Mouse (Mus musculus) cerebellum, postnatal 4 days (tissue): ENCODE measurements around the gene Coil.

Source experiments
- DNase-seq, 2 experiments: peaks; one replicate each; pipeline ENCODE4 v3.0.0; 2022; ENCODE audit warnings: low spot score in 2 of 2, mixed read lengths in 1 of 2

Gene Coil

GRCm38 (mm10) chr11:89005473-89005872 lies 35.4 kb downstream of the Coil start:
- DNase-seq, result no peak

DNA sequence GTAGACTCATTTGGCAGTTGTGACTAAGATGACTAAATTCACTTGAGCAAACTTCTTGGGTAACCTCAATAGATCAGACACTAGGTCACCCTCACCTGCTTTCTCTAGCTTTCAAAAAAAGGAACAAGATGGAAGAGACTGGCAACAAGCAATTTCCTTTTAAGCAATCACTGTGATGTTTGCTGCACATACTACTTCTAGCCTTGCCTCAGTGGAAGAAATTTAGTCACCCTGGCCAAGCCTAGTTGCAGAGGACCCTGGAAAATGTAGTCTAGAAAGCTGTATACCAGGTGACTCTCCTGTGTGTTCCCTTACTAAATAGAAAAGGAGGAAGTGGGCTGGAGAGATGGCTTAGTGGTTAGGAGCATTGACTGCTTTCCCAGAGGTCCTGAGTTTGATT lies 36.4 kb downstream of the Coil start:
- no peak for DNase-seq

DNA sequence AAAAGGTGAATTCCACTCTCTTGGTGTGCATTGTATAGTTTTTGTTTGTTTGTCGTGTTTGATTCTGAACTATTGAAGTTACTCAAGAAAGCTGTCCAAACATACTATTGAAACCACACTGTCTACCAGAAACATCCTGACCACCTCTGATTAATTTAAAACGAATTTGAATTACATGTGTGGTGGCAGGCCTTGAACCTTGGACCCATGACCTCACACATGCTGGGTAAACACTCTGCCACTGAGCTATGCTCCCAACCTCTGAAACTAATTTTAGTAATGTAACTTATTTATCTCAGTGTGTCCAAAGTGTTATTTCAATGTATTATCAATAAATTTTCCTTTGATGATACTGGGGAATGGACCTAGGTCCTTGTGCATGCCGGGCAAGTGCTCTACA lies 37.5 kb downstream of the Coil start:
- DNase-seq, result no peak

DNA sequence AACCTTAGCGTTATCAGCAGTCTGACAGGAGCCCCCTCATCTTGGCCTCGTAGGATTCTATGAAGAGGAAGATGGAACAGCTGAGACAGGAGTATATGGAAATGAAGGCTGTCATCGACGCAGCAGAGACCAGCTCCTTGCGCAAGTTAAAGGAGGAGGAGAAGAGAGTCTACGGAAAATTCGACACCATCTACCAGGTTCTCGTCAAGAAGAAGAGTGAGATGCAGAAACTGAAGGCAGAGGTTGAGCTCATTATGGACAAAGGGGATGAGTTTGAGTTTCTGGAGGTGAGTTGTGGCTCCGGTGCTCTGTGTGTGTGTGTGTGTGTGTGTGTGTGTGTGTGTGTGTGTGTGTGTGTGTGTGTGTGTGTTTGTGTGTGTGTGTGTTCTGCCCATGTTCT lies 39.0 kb downstream of the Coil start:
- no peak for DNase-seq

DNA sequence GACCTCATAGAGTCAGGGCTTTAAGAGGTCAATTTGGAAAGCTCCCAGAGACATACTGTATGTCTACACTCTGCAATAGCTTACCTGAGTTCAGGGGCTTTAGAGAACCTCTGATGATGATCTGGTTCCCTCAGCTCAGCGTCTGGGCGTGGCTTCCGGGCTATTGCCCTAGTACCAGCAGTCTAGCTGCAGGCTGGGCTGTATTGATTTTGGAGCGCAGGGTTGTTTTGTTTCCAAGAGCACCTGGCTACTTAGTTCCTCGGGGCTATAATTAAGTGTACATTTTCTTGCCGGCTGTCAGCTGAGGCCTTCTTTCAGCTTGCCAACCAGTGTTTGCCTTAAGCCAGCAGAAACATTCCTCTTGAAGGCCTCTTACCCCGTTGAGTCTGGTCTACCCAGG lies 39.4 kb downstream of the Coil start:
- no peak for DNase-seq

DNA sequence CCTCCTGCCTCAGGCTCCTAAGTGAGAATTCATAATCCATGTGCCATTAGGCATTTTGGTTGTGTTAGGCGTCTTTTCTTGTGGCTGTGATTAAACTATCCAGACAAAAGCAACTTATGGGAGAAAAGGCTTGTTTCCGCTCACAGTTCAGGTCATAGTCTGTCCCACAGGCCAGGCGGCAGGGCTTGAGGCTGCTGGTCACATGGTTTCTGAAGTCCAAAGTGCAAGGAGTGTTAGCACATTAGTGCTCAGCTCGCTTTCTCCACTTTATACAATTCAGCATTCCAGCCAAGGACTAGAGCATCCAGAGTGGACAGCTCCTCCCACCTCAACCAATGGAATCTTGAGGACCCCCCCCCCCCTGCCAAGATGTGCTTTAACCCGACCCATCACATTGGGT lies 42.2 kb downstream of the Coil start:
- DNase-seq, result no peak

DNA sequence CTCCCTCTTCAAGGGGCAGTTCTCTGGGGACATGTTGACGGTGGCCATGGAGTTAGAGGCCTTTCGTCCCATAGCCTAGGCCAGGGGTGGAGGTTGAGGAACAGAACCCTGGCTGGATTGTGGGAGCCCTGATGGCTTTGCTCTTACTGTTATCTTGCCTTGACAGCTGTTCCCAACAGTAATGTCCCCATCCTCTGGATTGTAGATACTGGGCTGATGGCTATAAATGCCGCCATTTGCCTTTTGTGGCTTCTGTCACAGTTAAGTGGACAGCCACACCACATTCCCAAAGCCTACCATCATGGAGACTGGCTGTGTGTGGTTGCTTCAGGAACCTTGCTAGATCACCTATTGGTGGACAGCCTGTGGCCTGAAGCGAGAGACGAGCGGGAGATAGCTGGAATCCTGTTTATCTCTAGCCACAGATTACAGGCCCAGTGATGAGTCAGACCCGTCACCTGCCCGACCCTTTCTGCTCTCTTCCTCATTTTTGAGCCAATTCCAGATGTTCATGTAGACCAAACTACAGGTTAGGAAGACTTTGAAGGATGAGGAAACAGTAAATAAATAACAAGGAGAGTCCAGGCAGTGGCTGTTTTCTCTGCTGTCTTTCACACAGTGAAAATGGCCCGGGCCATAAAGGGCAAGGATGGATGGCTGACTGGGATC lies 47.6 kb downstream of the Coil start:
- DNase-seq, result no peak

- DNase-seq, result no peak
Observed at GRCm38 (mm10) chr11:89020681-89021305, 50.7 kb downstream of the Coil start.

DNA sequence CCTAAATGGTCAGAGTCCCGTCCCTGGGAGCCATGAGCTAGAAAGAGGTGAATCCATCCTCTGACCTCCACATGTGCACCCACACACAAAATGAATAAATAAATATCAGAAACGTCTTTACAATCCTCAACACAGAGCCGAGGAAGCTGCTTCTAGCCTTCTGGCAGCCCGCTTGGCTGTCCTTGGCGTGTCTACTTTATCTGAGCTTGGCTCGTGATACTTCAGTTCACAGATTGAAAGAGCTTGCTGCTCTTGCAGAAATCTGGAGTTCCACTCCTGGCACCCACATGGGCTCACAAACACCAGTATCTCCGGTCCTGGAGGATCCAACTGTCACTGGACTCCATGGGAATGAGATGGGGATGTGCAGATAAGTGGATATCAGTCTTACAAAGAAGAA lies 51.6 kb downstream of the Coil start:
- no peak for DNase-seq

DNA sequence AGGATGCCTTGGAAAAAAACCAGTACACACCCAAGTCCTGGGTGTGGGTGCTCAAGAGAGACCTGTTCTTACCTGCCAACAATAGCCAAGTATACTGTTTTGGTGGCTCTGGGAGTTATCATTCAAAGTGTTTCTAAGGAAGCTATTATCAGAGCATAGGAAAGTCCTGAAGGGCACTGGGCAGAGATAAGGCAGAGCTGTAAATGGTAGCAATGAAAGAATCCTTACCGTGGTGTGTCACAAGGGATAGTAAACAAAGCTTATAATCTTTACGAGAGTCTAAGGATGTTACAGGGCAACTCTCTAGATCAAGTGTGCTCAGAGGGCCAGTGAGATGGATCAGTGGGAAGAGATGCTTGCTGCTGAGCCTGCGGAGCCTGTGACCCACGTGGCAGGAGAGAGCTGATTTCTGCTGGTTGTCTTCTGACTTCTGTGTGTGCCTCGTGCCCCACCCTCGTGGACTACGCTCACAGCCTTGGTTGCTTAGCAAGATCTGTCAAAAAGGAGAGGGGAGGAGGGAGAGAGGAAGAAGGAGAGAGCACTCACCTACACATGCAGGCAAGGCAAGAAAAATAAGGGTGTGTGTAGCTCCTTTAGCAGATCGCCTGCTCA lies 52.2 kb downstream of the Coil start:
- DNase-seq, result no peak

DNA sequence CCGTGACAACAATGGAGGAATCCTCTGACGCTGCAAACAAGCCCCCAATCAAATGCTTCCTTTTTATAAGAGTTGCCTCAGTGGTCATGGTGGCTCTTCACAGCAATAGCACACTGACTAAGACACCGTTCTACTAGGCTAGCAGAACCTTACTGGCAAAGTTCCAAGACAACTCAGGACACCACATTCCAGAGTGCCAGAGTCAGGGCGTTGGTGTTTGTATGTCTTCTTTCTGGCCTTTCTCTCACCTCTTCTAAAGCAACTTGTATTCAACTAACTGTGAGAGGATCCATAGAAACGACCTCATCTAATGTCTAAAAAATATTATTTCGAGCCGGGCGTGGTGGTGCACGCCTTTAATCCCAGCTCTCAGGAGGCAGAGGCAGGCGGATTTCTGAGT lies 53.4 kb downstream of the Coil start:
- no peak for DNase-seq

DNA sequence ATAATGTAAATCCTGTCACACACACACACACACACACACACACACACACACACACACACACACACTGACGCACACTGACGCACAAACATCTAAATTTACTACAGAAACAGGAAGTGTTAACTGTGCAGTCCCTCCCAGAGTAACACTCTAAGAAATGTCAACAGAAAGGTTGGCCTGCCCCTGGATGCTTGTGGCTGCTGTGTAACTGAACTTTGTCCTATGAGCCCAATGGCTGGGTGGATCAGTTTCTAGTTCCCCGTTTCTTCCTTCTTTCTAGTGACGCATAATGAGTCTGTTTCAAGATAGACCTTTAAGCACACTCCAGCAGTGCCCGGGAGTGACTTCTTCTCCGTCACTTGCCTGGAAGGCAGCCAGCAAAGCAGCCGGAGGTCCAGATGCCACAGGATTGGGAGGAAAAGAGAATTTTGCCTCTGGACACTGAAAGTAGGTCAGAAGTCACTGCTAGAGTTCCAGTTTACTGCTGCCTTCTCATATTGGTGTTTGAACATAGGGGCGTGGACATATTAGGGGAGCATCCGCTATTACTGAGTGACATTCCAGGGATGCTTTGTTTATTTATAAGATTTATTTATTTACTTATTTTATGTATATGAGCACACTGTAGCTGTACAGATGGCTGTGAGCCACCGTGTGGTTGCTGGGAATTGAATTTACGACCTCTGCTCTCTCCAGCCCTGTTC lies 54.3 kb downstream of the Coil start:
- peak in 1 of 2 experiments; percentile 66 for DNase-seq

DNA sequence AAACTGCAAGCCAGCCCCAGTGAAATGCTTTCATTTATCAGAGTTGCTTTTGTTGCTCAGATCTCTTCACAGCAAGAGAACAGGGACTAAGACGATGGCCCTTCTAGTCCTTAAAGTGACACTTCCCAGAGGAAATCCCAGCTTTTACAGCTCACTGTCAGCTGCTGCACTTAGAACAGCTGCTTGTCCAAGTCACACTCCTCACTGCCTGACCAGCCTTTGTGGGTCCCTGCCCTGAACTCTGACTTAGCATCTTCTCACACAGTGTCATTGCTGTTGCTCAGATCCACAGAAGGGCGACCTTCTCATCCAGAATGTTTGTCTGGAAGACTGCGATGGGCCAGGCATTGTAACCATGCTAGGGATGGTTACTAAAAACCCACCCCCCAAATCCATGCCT lies 55.6 kb downstream of the Coil start:
- no peak for DNase-seq

- DNase-seq, result no peak
Observed at GRCm38 (mm10) chr11:89026117-89026516, 56.1 kb downstream of the Coil start.

- no peak for DNase-seq
Observed at GRCm38 (mm10) chr11:89027955-89028361, 57.9 kb downstream of the Coil start.

DNA sequence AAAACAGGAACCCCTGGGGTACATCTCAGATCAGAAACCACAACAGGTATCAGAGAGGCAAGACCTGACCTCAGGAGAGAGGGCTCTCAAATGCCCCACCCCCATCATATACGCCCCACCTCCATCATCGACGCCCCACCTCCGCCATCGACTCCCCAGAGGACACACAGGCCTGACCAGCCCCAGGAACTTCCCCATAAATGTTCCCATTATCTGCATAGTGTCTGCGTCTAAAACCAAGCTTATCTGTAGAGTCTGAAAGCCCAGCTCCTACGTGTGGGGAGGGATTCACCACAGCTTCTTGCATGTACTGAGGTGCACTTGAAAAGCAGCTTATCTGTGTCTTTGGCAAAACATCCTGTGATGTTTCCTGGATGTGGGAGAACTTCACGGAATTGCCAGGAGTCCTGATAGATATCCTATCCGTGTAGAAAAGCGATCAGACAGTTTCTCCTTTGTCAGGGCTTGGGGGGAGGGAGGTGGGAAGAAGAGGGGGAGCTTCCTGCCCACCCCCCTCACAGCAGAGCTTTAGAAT lies 58.9 kb downstream of the Coil start:
- DNase-seq, result no peak

DNA sequence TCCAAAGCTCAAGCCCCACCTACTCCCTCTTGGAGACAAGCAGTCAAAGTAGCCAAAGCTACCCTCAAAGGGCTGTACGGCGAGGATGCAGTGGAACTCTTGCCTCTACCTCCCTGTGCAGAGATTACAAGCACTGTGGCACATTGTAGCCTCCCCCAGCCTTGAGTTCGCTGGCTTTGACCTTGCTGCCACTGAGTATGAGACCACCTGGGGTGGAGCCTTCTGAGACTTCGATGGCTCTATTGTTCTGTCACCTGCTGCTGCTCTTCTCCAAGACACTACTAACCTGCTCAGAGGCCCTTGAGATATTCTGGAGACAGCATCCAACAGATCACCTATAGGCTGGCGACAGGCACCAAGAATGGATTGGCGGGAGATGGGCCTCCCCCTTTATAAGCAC lies 60.5 kb downstream of the Coil start:
- DNase-seq, result no peak

GRCm38 (mm10) chr11:89031189-89031588 lies 61.1 kb downstream of the Coil start:
- DNase-seq, result no peak

GRCm38 (mm10) chr11:89034592-89034991 lies 64.5 kb downstream of the Coil start:
- no peak for DNase-seq

DNA sequence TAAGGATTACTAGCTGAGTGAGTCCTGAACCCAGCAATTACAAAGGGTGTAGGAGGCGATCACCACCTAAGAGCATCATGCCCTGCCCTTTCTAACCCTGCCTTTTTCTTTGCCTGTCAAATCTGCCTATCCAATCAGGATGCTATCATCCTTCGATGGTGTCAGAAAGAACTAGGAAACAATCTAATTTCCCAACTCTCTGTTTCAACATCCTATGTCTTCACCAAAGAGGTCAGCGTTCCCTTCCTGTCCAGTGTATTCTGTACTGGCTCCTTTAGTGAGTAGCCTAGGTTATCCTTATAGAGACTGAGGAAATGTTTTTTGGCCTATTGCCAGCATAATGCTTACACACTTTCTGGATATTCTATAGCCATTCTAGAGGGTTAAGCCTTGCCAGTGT lies 65.5 kb downstream of the Coil start:
- no peak for DNase-seq

DNA sequence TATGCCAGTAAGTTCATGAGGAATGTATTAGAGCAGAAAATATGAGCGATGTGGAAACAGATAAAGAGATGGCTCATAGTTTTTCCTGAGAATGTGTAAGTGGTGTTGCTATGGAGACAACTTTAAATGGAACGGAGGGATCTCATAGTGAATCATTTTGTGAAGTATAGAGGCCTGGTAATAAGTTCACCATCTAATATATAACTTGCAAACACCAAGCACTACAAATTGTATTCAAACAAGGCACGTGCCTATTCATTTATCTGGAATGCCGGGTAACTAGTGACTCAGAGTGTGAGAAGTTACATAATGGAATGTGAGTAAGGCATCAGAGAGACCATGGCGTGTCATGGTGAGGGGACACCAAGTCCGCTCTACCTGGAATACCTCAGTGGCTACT lies 68.4 kb downstream of the Coil start:
- no peak for DNase-seq

- DNase-seq, result peak in 1 of 2 experiments; percentile 42
Observed at GRCm38 (mm10) chr11:89039325-89039724, 69.3 kb downstream of the Coil start.
